Mouse (Mus musculus): ENCODE measurements at regions not wholly inside any gene's neighbourhood (a gene's known extent, or its start where the extent isn't known, plus 50 kb on each side); places are given as distances from the start of the nearest gene placed in this dataset.
A peak's percentile ranks its signal among the peaks of the same experiment; 100 is the strongest.

GRCm38 (mm10) chr1:77183965-77184364 lies 330.9 kb downstream of the Epha4 start:
- no peak for DNase-seq (ENCODE audit: low spot score)

GRCm38 (mm10) chr1:77190141-77190540 lies 324.7 kb downstream of the Epha4 start:
- no peak for DNase-seq (ENCODE audit: low spot score)

GRCm38 (mm10) chr1:77201321-77201917 lies 313.5 kb downstream of the Epha4 start:
- DNase-seq (ENCODE audit: low spot score), result no peak

GRCm38 (mm10) chr1:77202948-77203347 lies 311.9 kb downstream of the Epha4 start:
- DNase-seq (ENCODE audit: low spot score), result no peak

DNA sequence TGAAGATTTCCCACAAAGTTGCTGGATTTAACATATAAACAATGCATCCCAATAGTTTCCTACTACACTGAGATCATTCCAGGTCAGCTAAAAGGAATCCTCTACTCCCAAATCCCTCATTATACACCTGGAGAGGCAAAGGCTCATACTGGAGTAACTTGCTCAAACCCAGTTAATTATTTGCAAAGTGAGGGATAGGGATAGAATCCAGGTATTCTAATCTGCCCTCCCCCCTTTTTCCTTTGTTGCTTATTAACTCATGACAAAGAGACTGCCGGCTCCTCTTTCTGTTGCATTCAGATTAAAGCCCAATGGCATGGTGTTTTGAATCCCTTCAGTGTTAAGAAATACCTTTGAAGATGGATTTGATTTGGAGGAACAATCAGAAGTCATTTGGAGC lies 308.4 kb downstream of the Epha4 start:
- no peak for DNase-seq (ENCODE audit: low spot score)

DNA sequence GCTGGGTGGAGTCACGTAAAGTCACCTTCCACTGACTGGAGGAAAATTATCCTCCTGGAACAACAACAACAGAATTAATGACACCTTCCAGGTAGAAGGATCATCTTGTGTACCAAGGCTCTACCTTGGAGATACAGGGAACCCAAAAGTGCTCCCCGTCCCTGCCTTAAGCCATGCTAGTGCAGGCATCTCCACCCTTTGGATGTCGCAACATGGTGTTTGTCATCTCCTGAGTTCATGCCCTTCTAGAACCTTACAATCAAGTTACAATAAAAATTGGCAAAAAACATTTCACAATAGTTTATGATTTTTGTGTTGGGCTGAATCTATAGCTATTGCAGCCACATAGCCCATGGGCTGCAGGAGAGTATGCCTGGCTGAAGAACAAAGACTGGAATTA lies 305.5 kb downstream of the Epha4 start:
- no peak for DNase-seq (ENCODE audit: low spot score)

DNA sequence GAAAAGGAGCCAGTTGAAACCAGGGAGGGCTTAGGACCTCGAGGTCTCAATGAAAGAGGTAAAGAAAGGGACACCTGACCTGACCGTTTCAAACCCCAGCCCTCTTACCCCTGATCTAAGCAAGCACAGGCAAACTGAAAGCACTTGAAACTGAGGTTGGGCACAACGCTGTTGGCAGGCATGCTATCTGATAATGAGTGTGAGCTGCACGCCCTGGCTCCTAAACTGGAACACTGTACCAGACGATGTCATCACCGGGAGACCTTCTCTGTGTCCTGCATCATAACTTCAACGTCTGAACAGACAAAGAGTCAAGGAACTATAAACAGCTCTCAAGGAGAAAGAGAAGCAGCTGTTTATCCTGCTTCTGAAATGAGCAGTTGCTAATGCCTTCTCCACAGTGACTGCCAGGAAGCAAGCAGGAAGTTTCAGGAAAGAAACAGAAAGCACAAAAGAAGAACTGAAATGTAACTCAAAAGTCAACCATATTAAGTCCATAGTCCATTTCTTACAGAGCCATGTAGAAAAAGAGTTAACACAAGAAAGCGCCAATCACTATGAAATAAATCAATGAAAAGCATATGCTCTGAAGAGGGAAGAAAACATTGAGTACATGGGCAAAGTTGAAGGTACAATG lies 301.3 kb downstream of the Epha4 start:
- no peak for DNase-seq (ENCODE audit: low spot score)

GRCm38 (mm10) chr1:77219488-77220321 lies 295.2 kb downstream of the Epha4 start:
- DNase-seq (ENCODE audit: low spot score), result no peak

DNA sequence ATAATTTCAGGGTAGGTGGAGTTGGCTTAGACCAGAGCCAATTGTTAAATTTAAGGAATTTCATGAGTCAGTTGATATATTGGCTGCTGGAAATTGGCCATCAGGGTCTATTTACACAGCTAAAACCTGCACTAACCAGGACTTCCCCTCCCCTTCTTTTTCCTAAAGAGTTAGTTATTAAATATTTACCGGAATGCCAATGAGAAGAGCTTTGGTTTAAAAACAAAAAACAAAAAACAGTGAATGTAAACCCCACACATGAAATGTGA lies 294.6 kb downstream of the Epha4 start:
- no peak for DNase-seq (ENCODE audit: low spot score)

DNA sequence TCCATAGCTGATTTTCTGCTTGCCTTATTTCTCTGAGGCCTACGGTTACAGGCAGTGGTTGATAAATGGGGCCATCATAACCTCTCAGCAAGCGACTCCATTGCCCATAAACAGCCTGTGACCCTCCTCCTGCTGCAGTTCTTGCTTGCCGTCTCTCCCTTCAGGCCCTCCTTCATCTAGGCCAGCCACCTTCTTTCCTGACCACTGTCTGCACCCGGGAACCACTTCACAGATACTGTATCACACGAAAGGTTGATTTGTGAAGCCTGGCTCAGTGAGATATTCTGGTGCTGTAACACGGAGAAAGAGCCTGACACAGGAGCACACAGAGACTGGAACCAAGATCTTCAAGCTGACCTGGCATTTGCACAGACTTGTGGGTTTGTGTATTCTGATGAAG lies 294.1 kb downstream of the Epha4 start:
- no peak for DNase-seq (ENCODE audit: low spot score)

- DNase-seq (ENCODE audit: low spot score), result no peak
Observed at GRCm38 (mm10) chr1:77221900-77222299, 293.0 kb downstream of the Epha4 start.

GRCm38 (mm10) chr1:77226546-77226945 lies 288.3 kb downstream of the Epha4 start:
- DNase-seq (ENCODE audit: low spot score), result no peak

GRCm38 (mm10) chr1:77226991-77227515 lies 287.8 kb downstream of the Epha4 start:
- peak; percentile 67 for DNase-seq (ENCODE audit: low spot score)

GRCm38 (mm10) chr1:77227800-77228199 lies 287.1 kb downstream of the Epha4 start:
- no peak for DNase-seq (ENCODE audit: low spot score)

- DNase-seq (ENCODE audit: low spot score), result peak; percentile 35
Observed at GRCm38 (mm10) chr1:77229561-77229960, 285.3 kb downstream of the Epha4 start.

DNA sequence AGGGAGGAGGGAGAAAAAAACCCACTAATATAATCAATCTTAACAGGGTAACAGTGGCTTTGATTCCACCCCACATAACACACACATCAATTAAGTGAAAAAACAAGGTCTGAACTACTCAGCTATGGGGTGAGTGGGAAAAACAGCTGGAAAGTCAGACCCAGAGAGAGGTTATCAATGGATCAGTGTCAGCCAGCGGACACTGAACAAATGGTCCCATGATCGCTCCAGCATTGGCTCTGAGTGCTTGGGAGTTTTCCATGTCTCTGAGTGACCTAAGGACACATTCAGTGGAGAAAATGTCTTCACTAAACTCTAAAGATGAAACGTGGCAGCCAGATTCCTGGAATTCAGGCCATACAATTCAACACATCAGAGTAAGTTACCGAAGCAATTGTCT lies 281.9 kb downstream of the Epha4 start:
- DNase-seq (ENCODE audit: low spot score), result no peak

- DNase-seq (ENCODE audit: low spot score), result no peak
Observed at GRCm38 (mm10) chr1:77244642-77245041, 270.2 kb downstream of the Epha4 start.

DNA sequence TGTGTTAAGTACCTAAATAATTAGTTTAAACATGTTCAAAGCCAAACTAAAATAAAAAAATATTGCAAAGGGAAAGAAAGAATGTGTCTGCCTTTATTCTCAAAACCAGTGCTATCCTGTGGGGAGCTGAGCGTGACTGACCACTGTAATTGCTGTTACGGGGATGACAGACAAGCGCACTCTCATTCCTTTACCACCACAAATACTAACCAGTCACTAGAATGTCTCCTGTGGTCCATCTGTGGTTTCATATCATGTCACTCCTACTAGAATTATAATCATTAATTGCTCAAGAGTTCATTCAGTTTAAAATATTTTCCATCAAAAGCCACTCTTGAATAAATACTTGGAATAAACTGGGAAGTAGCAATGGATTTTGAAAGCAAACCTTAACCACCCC lies 268.8 kb downstream of the Epha4 start:
- no peak for DNase-seq (ENCODE audit: low spot score)

DNA sequence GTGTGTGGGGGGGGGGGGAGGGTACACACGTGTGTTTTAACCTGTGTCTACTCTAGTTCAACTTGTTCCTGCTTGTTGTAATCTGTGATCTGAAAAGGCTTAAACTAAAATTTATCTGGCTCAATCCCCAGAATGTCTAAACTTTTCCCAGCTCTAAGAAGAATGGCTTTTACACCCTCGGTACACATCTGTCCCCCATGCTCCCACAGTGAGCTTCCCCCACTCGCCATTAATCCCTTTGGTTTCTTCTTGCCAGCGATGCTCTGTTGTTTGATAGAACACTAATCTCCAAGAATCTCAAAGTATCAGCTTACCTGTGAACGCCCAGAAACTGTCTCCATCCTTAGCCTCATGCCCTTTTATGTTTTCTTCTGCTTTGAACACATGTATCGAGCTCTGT lies 260.6 kb downstream of the Epha4 start:
- no peak for DNase-seq (ENCODE audit: low spot score)

DNA sequence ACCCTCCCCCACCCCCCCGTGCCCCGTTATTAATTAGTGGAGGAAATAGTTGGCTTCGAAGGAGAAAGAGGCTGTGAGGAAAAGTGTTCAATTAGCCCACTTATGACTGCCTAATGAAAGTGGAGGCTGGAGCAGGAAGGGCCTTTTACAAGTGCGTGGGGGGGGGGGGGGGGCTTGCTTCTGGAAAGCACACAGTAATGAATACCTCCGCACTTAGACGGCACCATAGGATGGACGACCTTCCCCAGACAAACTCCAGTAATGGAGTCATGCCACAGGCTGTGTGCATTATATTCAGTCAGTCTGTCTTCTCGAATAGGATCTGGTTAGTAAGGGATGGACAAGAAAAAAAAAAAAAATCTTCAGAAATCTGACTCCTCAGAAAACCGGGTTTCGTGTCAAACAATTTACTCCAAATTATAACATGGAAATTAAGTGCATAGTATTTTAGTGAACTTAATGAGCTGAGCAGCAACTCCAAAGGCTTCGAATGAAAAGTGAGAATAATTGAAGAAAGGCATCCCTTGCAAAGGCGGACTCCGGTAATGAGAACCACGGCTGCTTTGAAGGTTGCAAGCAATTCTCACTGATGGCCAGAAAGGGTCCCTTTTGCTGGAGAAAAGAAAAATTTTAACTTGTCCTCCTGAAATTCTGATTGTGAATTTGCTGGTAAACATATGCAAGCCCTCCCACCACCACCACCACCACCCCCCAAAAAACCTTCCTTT lies 258.6 kb downstream of the Epha4 start:
- DNase-seq (ENCODE audit: low spot score), result no peak

- no peak for DNase-seq (ENCODE audit: low spot score)
Observed at GRCm38 (mm10) chr1:77258730-77259310, 256.1 kb downstream of the Epha4 start.

- peak; percentile 29 for DNase-seq (ENCODE audit: low spot score)
Observed at GRCm38 (mm10) chr1:77259789-77260188, 255.1 kb downstream of the Epha4 start.

Measured in embryo, embryonic 10.5 days (tissue).